Mouse (Mus musculus) fibroblast of lung, adult 2 months (primary cell): ENCODE results near the gene Syt12.
"Not testable (repeated sequence)": the region's sequence is repeated elsewhere in the genome, so short reads cannot be mapped to it uniquely, and the experiment has no call there.

Experiments
- DNase-seq: peaks from one replicate; pipeline ENCODE4 v3.0.0-alpha.2; 2011; ENCODE audit warnings: low read depth

Syt12 gene

GRCm38 (mm10) chr19:4491080-4491695 is 13.9 kb upstream of the Syt12 start:
- DNase-seq: no peak

- DNase-seq: no peak
Measured at GRCm38 (mm10) chr19:4487877-4488276, 10.6 kb upstream of the Syt12 start.

- no peak for DNase-seq
Measured at GRCm38 (mm10) chr19:4485006-4485405, 7.8 kb upstream of the Syt12 start.

- no peak for DNase-seq
Measured at GRCm38 (mm10) chr19:4482111-4482859, 5.0 kb upstream of the Syt12 start.

- no peak for DNase-seq
Measured at GRCm38 (mm10) chr19:4481326-4481725, 4.1 kb upstream of the Syt12 start.

- DNase-seq: no peak
Measured at GRCm38 (mm10) chr19:4480041-4480440, 2.8 kb upstream of the Syt12 start.

GRCm38 (mm10) chr19:4478190-4478516 is 906 bp upstream of the Syt12 start:
- no peak for DNase-seq

- DNase-seq: no peak
Measured at GRCm38 (mm10) chr19:4476601-4477257, 518 bp downstream of the Syt12 start.

GRCm38 (mm10) chr19:4475224-4475925 is 1.9 kb downstream of the Syt12 start:
- no peak for DNase-seq

- DNase-seq: no peak
Measured at GRCm38 (mm10) chr19:4474739-4475138, 2.5 kb downstream of the Syt12 start.

- DNase-seq: no peak
Measured at GRCm38 (mm10) chr19:4473549-4473948, 3.7 kb downstream of the Syt12 start.

GRCm38 (mm10) chr19:4468363-4468762 is 8.9 kb downstream of the Syt12 start:
- DNase-seq: no peak

- no peak for DNase-seq
Measured at GRCm38 (mm10) chr19:4464666-4465065, 12.6 kb downstream of the Syt12 start.

- DNase-seq: no peak
Measured at GRCm38 (mm10) chr19:4461981-4462380, 15.3 kb downstream of the Syt12 start.

- no peak for DNase-seq
Measured at GRCm38 (mm10) chr19:4456227-4456626, 21.0 kb downstream of the Syt12 start.

- no peak for DNase-seq
Measured at GRCm38 (mm10) chr19:4455071-4455800, 22.0 kb downstream of the Syt12 start.

- not testable (repeated sequence) for DNase-seq
Measured at GRCm38 (mm10) chr19:4454040-4454439, 23.2 kb downstream of the Syt12 start.

GRCm38 (mm10) chr19:4452525-4452924 is 24.7 kb downstream of the Syt12 start:
- no peak for DNase-seq

GRCm38 (mm10) chr19:4451965-4452364 is 25.3 kb downstream of the Syt12 start:
- DNase-seq: no peak

GRCm38 (mm10) chr19:4451098-4451497 is 26.1 kb downstream of the Syt12 start:
- no peak for DNase-seq

GRCm38 (mm10) chr19:4450666-4451065 is 26.6 kb downstream of the Syt12 start:
- DNase-seq: no peak

- no peak for DNase-seq
Measured at GRCm38 (mm10) chr19:4449230-4449629, 28.0 kb downstream of the Syt12 start.
